Comparison of ENCODE assay signal across 10 mouse cellular contexts in genomic region chr10:86341589-86341988, GRCm38 (mm10). TPM values are rescaled to one million over a fixed set of nuclear protein-coding genes. Genes with fewer than 3 reads are reported as not detected.
DNase-seq lines count a peak whose midpoint lies in the region; ATAC-seq lines count a peak whose summit lies in the region.
"Had no signal": no experiment of that assay in that cellular context is flagged by ENCODE, and none has a peak within 500 bp of the region (broad histone marks: within the 10 kb centered on the region; RNA-seq: fewer than 3 reads in every experiment).

No protein-coding gene starts in this region.

- WGBS in neural tube, embryonic 15.5 days: 38% methylated on average over 8 of the region's 8 CpGs
- WGBS in stomach, embryonic 15.5 days: 48% methylated on average over 8 of the region's 8 CpGs
- 25% methylated on average over 8 of the region's 8 CpGs for WGBS in forebrain, embryonic 12.5 days

- no peaks in the 10 kb centered on the region for H3K36me3 ChIP-seq in neural tube, embryonic 15.5 days
- peaks cover 6% of the 10 kb centered on the region for H3K36me3 ChIP-seq in stomach, embryonic 15.5 days
- H3K36me3 ChIP-seq in forebrain, embryonic 12.5 days (replicated peaks): 0 out of 2 replicates have a peak, but pooled peaks cover 4% of the 10 kb centered on the region

- H3K27me3 ChIP-seq in neural tube, embryonic 15.5 days (replicated peaks): no peaks in the 10 kb centered on the region
- no peaks in the 10 kb centered on the region for H3K27me3 ChIP-seq in stomach, embryonic 15.5 days (replicated peaks)
- no peaks in the 10 kb centered on the region for H3K27me3 ChIP-seq in forebrain, embryonic 12.5 days
- H3K27me3 ChIP-seq: embryonic facial prominence, embryonic 12.5 days had no signal

- no peaks in the 10 kb centered on the region for H3K9me3 ChIP-seq in neural tube, embryonic 15.5 days (replicated peaks)
- no peaks in the 10 kb centered on the region for H3K9me3 ChIP-seq in stomach, embryonic 15.5 days
- no peaks in the 10 kb centered on the region for H3K9me3 ChIP-seq in forebrain, embryonic 12.5 days
- H3K9me3 ChIP-seq: embryonic facial prominence, embryonic 12.5 days had no signal

- H3K4me1 ChIP-seq in neural tube, embryonic 15.5 days: peaks cover 39% of the 10 kb centered on the region
- peaks cover 55% of the 10 kb centered on the region for H3K4me1 ChIP-seq in stomach, embryonic 15.5 days
- peaks cover 23% of the 10 kb centered on the region for H3K4me1 ChIP-seq in forebrain, embryonic 12.5 days

- H3K9ac ChIP-seq in neural tube, embryonic 15.5 days (replicated peaks): no peak overlapping the region
- H3K9ac ChIP-seq in stomach, embryonic 15.5 days: no peak overlapping the region
- no peak overlapping the region for H3K9ac ChIP-seq in forebrain, embryonic 12.5 days
- H3K9ac ChIP-seq: embryonic facial prominence, embryonic 12.5 days had no signal

- H3K4me2 ChIP-seq in neural tube, embryonic 15.5 days: no peak overlapping the region
- no peak overlapping the region for H3K4me2 ChIP-seq in stomach, embryonic 15.5 days
- no peak overlapping the region for H3K4me2 ChIP-seq in forebrain, embryonic 12.5 days
- H3K4me2 ChIP-seq: embryonic facial prominence, embryonic 12.5 days had no signal

- H3K4me3 ChIP-seq in neural tube, embryonic 15.5 days (replicated peaks): no peak overlapping the region
- H3K4me3 ChIP-seq in stomach, embryonic 15.5 days (replicated peaks): no peak overlapping the region
- H3K4me3 ChIP-seq in forebrain, embryonic 12.5 days (replicated peaks): no peak overlapping the region
- H3K4me3 ChIP-seq: embryonic facial prominence, embryonic 12.5 days had no signal

- no peak overlapping the region for H3K27ac ChIP-seq in neural tube, embryonic 15.5 days (replicated peaks)
- no peak overlapping the region for H3K27ac ChIP-seq in stomach, embryonic 15.5 days
- no peak overlapping the region for H3K27ac ChIP-seq in forebrain, embryonic 12.5 days
- H3K27ac ChIP-seq: embryonic facial prominence, embryonic 12.5 days; macrophage had no signal

- ATAC-seq in neural tube, embryonic 15.5 days (ENCODE audit: low FRiP score): no peak
- ATAC-seq in stomach, embryonic 15.5 days (ENCODE audit: insufficient read depth, low FRiP score, low read depth): peak; percentile 11
- no peak for ATAC-seq in megakaryocyte-erythroid progenitor cell, adult 5-6 weeks (replicated peaks; ENCODE audit: low FRiP score, low TSS enrichment, poor library complexity, severe bottlenecking)
- no peak for ATAC-seq in forebrain, embryonic 12.5 days (ENCODE audit: low FRiP score)

- peak; percentile 22 for DNase-seq in neural tube, embryonic 10.5 days (ENCODE audit: extremely low spot score, low spot score)
- peak; percentile 93 to 97 for DNase-seq in heart, adult 18-20 months
- peak; percentile 88 for DNase-seq in kidney, postnatal 14 days
- no peak for DNase-seq in thymus, postnatal 0 days (ENCODE audit: low spot score)

RNA-seq across cellular contexts. Expression of gene Timp3, which starts 41.4 kb away (rescaled TPM):
- polyA plus RNA-seq in neural tube, embryonic 15.5 days (2015; fragmentation: Nextera tagmentation; extraction: Ambion mirVana): 51.6 and 57.1 TPM in 2 replicates
- total RNA-seq in heart, adult 18-20 months (2021): 100 to 1,000 TPM; 161 to 188 TPM
- polyA plus RNA-seq in stomach, embryonic 15.5 days (2015; fragmentation: Nextera tagmentation; extraction: Ambion mirVana): 63.5 and 66.0 TPM in 2 replicates
- total RNA-seq in megakaryocyte-erythroid progenitor cell, adult 5-6 weeks (2014; fragmentation: Nextera tagmentation): 1.6 TPM in 1 of 2 replicates, not detected in the other
- total RNA-seq in megakaryocyte-erythroid progenitor cell, adult 5-6 weeks (2017): 2.4 and 2.7 TPM in 2 replicates
- 18.2 and 25.2 TPM in 2 replicates for polyA plus RNA-seq in thymus, postnatal 0 days (2015; fragmentation: Nextera tagmentation; extraction: Ambion mirVana)
- 17.9 and 18.0 TPM in 2 replicates for polyA plus RNA-seq in forebrain, embryonic 12.5 days (2016; fragmentation: Nextera tagmentation; extraction: Ambion mirVana)
